Mouse (Mus musculus) embryo, embryonic 10.5 days (tissue): Measurements from ENCODE around the gene Adk.

Experiments
- DNase-seq: peaks from one replicate; pipeline ENCODE4 v3.0.0-alpha.2; 2015; ENCODE audit warnings: low spot score

The Adk gene

DNA sequence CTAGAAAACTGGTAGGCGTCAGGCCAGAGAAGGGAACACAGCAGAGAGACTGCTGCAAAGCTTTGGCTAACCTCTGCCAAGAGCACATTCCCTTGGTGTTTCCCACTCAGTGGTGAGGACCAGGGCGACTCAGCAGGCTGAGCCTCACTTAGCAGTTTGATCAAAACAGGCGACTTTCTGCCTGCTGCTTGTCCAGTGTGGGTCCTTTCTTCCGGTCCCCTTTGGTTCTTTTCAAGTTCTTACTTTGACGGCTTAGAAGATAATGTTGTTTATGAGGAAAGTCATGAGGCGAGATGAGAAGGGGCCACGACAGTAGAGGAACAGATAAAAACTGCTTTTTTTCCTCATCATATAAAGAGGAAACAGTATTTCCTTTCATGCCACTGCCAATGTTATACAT, 49.2 kb downstream of the Adk start:
- no peak for DNase-seq

DNA sequence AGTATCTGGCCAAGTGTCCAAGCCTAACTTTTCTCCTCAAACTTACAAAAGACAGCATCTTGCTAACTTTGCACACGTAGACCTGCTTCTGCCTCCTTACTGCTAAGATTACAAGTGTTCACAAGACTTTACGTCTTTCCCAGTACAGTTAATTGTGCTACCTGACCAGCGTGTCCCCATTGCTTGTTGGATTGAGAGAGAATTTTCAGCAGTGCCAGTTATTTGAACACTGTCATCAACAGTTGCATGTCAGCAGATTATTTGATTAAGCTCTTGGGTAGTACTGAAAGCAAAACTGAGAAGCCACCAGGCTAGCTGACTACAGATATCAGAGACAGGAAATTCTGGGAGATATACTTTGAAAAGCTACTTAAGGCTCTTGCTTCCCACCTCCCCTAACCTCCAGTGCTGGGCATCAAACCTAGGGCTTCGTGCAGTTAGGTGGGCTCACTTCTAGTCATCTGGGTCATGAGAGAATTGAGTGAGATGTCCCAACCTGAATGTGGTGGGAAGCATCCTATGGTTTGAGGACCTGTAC, 50.4 kb downstream of the Adk start:
- DNase-seq: no peak

- no peak for DNase-seq
Observed at GRCm38 (mm10) chr14:21105049-21105448, 52.7 kb downstream of the Adk start.

GRCm38 (mm10) chr14:21106582-21106981, 54.2 kb downstream of the Adk start:
- no peak for DNase-seq

DNA sequence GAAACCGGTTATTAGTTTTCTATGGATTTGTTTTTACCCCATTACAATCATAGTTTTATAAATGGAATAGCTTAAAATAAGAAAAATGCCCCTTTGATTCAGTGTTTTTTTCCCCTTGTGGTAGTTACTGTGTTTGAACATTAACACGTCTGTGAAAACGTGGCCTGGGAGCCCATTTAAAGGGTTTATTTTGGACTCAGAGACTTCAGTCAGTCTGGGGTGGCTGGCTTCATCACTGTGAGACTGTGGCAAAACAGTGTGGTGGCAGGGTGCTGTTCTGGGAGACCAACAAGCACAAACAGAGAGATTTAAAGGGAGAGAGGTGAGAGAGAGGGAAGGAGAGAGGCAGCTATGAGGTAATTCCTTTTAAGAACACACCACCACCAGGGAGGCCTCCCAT, 55.2 kb downstream of the Adk start:
- DNase-seq: no peak

- DNase-seq: no peak
Observed at GRCm38 (mm10) chr14:21110492-21110891, 58.1 kb downstream of the Adk start.

DNA sequence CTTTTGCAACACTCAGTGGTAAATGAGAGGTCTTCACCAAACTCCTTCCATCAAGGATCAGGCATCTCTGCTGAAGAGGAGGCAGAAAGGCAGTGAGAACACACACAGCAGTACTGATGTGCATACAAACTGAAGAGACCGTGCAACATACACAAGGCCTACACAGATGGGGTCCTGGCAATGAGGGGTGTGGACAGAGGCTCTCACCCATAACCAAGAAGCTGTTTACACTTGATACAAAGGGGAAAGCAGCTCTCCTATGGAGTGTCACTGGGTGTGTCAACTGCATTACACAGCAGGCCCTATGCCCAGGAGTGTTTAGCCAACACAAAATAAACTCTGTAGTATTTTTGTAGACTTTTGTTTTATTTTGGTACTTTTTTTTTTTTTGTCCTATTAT, 59.1 kb downstream of the Adk start:
- no peak for DNase-seq

- DNase-seq: no peak
Observed at GRCm38 (mm10) chr14:21112174-21112573, 59.8 kb downstream of the Adk start.

GRCm38 (mm10) chr14:21112742-21113141, 60.4 kb downstream of the Adk start:
- DNase-seq: no peak

- DNase-seq: no peak
Observed at GRCm38 (mm10) chr14:21114339-21114738, 62.0 kb downstream of the Adk start.

DNA sequence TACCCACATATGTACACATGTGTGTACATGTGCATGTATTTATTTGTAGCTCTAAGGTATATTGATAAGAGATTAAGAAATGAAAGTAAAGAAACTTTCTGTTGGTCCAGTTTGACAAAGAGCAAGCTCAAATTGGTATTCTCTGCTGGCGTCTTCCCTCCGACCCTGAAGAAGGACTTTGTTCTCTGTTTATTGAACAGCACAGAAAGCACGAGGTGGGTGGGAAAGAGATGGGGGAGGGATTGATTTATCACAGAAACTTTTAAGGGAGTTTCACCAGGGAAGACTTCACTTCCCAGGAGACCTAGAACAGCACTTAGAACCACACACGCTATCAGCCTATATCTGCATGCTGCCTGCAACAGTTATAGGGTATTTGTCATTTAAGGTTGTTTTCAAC, 62.9 kb downstream of the Adk start:
- DNase-seq: no peak

DNA sequence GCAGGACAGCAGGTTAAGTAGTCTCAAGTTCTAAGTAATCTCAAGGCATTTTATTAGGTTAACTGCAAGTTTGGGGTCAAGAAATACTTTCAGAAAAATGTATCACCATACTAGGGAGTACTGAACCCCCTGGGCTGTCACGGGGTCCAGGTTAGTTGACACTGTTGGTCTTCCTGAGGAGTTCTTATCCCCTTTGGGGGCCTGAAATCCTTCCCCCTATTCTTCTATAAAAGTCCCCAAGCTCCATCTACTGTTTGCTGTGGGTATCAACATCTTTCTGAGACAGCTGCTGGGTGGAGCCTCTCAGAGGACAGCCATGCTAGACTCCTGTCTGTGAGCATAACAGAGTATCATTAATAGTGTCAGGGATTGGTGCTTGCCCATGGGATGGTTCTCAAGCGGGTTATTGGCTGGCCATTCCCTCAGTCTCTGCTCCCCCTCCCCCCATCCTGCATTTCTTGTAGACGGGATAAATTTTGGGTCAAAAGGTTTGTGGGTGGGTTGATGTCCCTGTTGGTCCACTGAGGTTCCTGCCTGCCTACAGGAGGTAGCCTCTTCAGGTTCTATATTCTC, 63.6 kb downstream of the Adk start:
- DNase-seq: peak; percentile 53

GRCm38 (mm10) chr14:21118095-21118494, 65.7 kb downstream of the Adk start:
- DNase-seq: no peak

DNA sequence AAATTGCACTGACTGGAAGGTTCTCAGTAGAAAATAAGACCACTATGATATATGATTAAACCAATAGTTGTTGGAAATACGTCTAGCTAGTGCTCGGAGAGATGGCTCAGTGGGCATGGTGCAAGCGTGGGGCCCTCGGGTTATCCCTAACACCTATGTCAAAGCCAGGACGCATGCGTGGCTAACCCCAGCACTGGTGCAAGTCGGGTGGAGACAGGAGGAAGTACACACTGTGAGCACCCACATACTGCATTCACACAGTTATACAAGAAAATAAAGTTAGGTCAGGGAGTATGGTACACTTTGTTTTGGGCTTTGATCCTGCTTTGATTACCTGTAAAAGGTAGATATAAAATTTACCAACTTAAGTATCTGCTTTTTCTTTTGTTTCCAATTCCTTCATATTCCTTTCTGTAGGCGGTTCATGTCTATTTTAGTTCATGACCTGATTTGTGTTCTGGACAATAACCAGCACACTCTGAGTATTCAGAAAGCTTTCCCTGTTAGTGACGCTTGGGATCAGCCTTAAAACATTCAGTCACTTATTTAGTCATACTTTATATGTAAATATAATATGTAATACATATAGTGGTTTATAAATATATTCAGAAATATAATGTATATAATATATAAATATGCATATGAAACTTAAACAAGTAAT, 67.4 kb downstream of the Adk start:
- no peak for DNase-seq

DNA sequence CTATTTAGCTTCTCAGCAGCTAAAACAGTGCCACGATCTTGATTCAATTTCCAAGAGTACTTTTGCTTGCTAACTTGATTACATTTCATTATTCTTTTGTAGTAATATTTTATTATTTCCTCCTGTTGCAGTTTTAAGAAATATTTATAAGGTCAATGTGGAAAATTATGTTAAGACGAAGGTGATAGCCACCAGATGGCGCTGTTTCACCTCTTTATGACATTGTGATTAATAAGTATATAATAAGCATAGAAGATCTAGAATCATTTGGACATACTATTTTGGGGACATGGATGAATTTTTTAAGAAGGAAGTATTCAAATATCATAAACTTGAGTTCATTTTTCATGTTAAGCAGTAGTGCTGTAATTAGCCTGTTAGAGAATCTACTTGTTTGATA, 68.1 kb downstream of the Adk start:
- peak; percentile 77 for DNase-seq

GRCm38 (mm10) chr14:21127215-21127614, 74.8 kb downstream of the Adk start:
- no peak for DNase-seq

DNA sequence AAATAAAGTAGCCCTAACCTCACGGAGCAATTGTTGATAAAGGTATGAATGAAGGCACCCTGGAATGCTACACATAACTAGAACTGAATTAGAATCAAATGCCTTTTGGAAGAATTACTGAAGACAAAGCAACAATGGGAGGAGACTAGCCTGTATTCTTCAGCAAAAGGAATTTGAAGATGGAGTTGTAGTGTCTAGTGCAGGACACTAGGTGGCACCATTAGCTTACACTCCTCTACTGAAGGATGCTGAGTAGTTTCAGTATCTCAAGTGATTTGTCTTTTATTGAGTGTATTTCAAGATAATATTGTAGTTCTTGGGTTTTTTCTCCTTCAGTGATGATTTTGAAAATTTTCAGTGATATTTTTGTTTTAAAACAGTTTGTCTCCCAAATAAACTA, 84.5 kb downstream of the Adk start:
- peak; percentile 88 for DNase-seq

DNA sequence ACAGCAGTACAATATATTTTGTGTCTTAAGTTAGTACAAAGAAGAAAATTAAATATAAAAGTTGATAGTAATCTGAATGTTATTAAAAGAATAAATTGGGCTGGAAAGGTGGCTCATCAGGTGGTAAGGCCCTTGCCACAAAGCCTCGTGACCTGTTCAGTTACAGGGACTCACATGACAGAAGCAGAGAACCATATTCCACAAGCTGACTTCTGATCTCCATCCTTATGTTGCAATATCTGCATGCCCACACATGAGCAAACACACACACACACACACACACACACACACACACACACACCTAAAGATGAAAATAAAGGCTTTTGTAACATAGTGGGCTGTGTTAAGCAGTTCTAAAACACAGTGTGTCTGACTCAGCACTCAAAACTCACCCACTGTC, 90.2 kb downstream of the Adk start:
- no peak for DNase-seq

DNA sequence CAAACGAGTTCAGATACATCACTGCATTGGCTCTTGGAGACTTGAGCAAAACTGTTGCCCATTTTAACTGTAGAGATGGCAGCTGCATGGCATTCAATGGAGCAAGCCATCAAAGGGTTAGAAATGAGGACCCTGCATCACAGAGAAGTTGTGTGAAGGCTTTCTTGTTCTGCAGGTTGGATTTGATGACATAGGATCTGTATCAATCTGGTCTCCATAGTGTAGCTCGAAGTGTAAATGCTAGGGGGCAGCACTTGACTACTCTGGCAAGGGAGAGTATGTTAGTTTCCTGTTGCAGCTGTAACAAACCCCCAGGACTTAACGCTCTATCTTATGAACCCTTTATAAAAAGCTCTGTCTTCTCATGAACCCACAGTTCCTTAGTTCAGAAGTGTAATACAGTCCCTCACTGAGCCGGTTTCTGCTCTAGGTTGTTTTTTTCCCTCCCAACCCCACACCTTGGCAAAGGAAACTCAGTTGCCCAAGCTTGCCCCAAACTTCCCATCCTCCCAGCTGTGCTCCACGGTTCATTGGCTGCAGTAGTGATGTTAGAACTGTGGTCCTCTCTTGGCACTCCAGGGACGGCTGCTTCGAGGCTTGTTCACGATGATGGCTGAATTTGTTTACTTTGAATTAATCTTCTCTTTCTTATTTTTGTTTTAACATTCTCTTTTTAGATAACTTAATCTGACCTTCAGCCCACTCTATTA, 91.2 kb downstream of the Adk start:
- DNase-seq: peak; percentile 76

DNA sequence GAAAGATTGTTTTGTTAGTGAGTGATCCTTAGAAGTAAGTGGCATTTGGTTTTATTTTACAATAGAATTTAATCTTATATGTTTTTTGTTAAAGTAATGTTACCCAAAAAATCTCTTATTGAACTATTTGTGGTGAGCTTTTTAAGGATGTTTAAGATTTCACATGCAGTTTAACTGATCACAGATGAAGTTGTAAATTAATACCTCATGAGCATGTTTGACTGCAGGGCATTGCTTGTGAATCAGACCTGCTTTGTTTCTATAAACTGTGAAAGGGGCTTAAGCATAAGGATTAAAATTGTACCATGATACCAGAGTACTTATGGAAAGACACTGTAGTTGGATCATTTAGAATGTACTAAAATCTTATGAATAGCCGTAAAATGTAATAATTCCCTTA, 94.8 kb downstream of the Adk start:
- no peak for DNase-seq

DNA sequence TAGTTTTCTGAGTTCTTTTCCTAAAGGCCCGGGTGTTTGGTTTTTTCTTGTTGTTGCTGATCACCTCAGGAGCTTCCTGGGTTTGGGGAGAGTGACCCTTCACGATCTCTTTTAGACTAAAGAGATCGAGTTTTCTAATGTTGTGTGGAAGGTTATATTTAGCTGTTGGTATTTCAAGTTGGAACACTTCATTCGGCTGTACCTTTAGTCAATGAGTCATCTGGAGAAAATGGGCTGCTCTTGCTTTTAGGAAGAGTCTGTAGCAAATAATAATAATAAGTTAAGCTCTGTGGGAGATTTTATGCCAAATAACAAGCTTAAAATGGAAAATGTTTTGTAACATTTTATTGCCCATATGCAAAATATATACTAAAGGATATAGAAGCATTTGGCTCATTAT, 97.9 kb downstream of the Adk start:
- DNase-seq: no peak

DNA sequence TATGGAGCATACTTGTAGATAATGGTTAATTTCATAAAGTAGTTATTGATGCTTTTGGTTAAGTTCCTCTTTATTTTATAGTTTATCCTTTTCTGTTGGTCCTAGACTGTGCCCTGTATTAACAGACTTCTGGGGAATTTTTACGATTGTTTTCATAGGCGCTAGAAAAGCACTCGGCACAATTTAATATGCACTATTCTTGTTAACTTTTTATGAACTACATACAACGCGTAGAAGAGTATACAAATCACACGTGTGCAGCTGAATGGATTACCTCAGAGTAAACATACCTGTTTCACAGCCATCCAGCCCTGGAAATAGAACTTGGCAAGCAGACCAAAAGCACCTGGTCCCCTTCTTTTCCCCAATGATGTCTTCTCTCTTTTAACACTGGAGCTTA, 99.7 kb downstream of the Adk start:
- DNase-seq: no peak

- DNase-seq: peak; percentile 39
Observed at GRCm38 (mm10) chr14:21165706-21166105, 113.3 kb downstream of the Adk start.
